Mouse (Mus musculus): ENCODE data around the gene B4galt4.

GRCm38 (mm10) chr16:38712581-38713403 lies 29.3 kb upstream of the B4galt4 start, which contains the start of gene Arhgap31:
- TF ChIP-seq CTCF (IDR thresholded peaks at IDR 0.05; ENCODE audit: low read depth, low read length): no peak
- TF ChIP-seq POLR2A (IDR thresholded peaks at IDR 0.05; ENCODE audit: insufficient read depth, low read length): no peak
- TF ChIP-seq EP300 (IDR thresholded peaks at IDR 0.05; ENCODE audit: insufficient read depth, low read depth, low read length): no peak

Measured in ES-Bruce4 (cell line).